Mouse (Mus musculus): Measurements from ENCODE around the gene Gm10720. TPM values are rescaled to one million over a fixed set of nuclear protein-coding genes. Genes with fewer than 3 reads are reported as not detected.
"Not testable (repeated sequence)": the region's sequence is repeated elsewhere in the genome, so short reads cannot be mapped to it uniquely, and the experiment has no call there.

The Gm10720 gene
- not detected in 2 replicates for polyA plus RNA-seq (2015; fragmentation: Nextera tagmentation; extraction: Ambion mirVana)

DNA sequence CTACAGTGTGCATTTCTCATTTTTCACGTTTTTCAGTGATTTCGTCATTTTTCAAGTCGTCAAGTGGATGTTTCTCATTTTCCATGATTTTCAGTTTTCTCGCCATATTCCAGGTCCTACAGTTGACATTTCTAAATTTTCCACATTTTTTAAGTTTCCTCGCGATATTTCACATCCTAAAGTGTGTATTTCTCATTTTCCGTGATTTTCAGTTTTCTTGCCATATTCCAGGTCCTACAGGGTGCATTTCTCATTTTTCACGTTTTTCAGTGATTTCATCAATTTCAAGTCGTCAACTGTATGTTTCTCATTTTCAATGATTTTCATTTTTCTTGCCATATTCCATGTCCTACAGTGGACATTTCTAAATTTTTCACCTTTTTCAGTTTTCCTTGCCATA lies at the start of gene Gm10720:
TSS of gene Gm10720 (plus strand) at position 301 of the 400 bp plus-strand sequence.
- H3K27me3 ChIP-seq; H3K4me1 ChIP-seq (replicated peaks); H3K9ac ChIP-seq (replicated peaks); H3K9me3 ChIP-seq; H3K27ac ChIP-seq; H3K4me2 ChIP-seq (replicated peaks); H3K36me3 ChIP-seq; H3K4me3 ChIP-seq (replicated peaks); ATAC-seq: not testable (repeated sequence)
- 75% methylated on average over 5 of the region's 9 CpGs for WGBS

DNA sequence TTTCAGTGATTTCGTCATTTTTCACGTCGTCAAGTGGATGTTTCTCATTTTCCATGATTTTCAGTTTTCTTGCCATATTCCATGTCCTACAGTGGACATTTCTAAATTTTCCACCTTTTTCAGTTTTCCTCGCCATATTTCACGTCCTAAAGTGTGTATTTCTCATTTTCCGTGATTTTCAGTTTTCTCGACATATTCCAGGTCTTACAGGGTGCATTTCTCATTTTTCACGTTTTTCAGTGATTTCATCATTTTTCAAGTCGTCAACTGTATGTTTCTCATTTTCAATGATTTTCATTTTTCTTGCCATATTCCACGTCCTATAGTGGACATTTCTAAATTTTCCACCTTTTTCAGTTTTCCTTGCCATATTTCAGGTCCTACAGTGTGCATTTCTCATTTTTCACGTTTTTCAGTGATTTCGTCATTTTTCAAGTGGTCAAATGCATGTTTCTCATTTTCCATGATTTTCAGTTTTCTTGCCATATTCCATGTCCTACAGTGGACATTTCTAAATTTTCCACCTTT lies 14.9 kb upstream of the Gm10720 start, which contains the start of gene Gm10722:
TSS of gene Gm10722 (plus strand) at position 478 of the 528 bp plus-strand sequence.
- H3K36me3 ChIP-seq; H3K4me2 ChIP-seq (replicated peaks); ATAC-seq; H3K4me3 ChIP-seq (replicated peaks); H3K4me1 ChIP-seq (replicated peaks); H3K9ac ChIP-seq (replicated peaks); H3K9me3 ChIP-seq; H3K27ac ChIP-seq; H3K27me3 ChIP-seq: not testable (repeated sequence)
- 75% methylated on average over 12 of the region's 12 CpGs for WGBS

DNA sequence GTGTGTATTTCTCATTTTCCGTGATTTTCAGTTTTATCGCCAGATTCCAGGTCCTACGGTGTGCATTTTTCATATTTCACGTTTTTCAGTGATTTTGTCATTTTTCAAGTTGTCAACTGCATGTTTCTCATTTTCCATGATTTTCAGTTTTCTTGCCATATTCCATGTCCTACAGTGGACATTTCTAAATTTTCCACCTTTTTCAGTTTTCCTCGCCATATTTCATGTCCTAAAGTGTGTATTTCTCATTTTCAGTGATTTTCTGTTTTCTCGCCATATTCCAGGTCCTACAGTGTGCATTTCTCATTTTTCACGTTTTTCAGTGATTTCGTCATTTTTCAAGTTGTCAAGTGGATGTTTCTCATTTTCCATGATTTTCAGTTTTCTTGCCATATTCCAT lies 14.4 kb upstream of the Gm10720 start:
- H3K9me3 ChIP-seq; H3K36me3 ChIP-seq; H3K27me3 ChIP-seq; H3K4me1 ChIP-seq (replicated peaks); ATAC-seq; H3K27ac ChIP-seq; H3K4me3 ChIP-seq (replicated peaks); H3K4me2 ChIP-seq (replicated peaks); H3K9ac ChIP-seq (replicated peaks): not testable (repeated sequence)
- WGBS = 65% methylated on average over 8 of the region's 8 CpGs

DNA sequence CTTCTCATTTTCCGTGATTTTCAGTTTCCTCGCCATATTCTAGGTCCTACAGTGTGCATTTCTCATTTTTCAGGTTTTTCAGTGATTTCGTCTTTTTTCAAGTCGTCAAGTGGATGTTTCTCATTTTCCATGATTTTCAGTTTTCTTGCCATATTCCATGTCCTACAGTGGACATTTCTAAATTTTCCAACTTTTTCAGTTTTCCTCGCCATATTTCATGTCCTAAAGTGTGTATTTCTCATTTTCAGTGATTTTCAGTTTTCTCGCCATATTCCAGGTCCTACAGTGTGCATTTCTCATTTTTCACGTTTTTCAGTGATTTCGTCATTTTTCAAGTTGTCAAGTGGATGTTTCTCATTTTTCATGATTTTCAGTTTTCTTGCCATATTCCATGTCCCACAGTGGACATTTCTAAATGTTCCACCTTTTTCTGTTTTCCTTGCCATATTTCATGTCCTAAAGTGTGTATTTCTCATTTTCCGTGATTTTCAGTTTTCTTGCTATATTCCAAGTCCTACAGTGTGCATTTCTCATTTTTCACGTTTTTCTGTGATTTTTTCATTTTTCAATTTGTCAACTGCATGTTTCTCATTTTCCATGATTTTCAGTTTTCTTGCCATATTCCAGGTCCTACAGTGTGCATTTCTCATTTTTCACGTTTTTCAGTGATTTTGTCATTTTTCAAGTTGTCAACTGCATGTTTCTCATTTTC lies 13.3 kb upstream of the Gm10720 start:
- not testable (repeated sequence) for H3K27me3 ChIP-seq; H3K4me3 ChIP-seq (replicated peaks); H3K9ac ChIP-seq (replicated peaks); H3K9me3 ChIP-seq; H3K4me2 ChIP-seq (replicated peaks); H3K4me1 ChIP-seq (replicated peaks); H3K27ac ChIP-seq; H3K36me3 ChIP-seq
- 70% methylated on average over 9 of the region's 11 CpGs for WGBS
- peak; percentile 90 for ATAC-seq

DNA sequence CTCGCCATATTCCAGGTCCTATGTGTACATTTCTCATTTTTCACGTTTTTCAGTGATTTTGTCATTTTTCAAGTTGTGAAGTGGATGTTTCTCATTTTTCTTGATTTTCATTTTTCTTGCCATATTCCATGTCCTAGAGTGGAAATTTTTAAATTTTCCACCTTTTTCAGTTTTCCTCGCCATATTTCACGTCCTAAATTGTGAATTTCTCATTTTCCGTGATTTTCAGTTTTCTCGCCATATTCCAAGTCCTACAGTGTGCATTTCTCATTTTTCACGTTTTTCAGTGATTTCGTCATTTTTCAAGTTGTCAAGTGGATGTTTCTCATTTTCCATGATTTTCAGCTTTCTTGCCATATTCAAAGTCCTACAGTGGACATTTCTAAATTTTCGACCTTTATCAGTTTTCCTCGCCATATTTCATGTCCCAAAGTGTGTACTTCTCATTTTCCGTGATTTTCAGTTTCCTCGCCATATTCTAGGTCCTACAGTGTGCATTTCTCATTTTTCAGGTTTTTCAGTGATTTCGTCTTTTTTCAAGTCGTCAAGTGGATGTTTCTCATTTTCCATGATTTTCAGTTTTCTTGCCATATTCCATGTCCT lies 12.6 kb upstream of the Gm10720 start, which contains the start of gene Gm11168:
TSS of gene Gm11168 (plus strand) at position 553 of the 603 bp plus-strand sequence.
- WGBS = 74% methylated on average over 6 of the region's 14 CpGs
- ATAC-seq = not testable (repeated sequence)

DNA sequence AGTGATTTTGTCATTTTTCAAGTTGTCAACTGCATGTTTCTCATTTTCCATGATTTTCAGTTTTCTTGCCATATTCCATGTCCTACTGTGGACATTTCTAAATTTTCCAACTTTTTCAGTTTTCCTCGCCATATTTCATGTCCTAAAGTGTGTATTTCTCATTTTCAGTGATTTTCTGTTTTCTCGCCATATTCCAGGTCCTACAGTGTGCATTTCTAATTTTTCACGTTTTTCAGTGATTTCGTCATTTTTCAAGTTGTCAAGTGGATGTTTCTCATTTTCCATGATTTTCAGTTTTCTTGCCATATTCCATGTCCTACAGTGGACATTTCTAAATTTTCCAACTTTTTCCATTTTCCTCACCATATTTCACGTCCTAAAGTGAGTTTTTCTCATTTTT lies 9.3 kb upstream of the Gm10720 start:
- H3K9ac ChIP-seq (replicated peaks); H3K9me3 ChIP-seq; H3K4me3 ChIP-seq (replicated peaks); H3K27ac ChIP-seq; H3K4me1 ChIP-seq (replicated peaks); H3K4me2 ChIP-seq (replicated peaks); ATAC-seq; H3K36me3 ChIP-seq; H3K27me3 ChIP-seq: not testable (repeated sequence)
- 85% methylated on average over 1 of the region's 5 CpGs for WGBS

More for the DNA sequence above, 12.6 kb upstream of the Gm10720 start, which contains the start of gene Gm11168:
- not testable (repeated sequence) for H3K4me1 ChIP-seq (replicated peaks); H3K27ac ChIP-seq; H3K4me2 ChIP-seq (replicated peaks); H3K9me3 ChIP-seq; H3K9ac ChIP-seq (replicated peaks); H3K4me3 ChIP-seq (replicated peaks); H3K36me3 ChIP-seq; H3K27me3 ChIP-seq

DNA sequence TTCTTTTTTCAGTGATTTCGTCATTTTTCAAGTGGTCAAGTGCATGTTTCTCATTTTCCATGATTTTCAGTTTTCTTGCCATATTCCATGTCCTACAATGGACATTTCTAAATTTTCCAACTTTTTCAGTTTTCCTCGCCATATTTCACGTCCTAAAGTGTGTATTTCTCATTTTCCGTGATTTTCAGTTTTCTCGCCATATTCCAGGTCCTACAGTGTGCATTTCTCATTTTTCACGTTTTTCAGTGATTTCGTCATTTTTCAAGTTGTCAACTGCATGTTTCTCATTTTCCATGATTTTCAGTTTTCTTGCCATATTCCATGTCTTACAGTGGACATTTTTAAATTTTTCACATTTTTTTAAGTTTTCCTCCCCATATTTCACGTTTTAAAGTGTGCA lies 8.8 kb upstream of the Gm10720 start:
- WGBS = 74% methylated on average over 8 of the region's 8 CpGs
- H3K9ac ChIP-seq (replicated peaks); H3K4me1 ChIP-seq (replicated peaks); H3K4me3 ChIP-seq (replicated peaks); H3K36me3 ChIP-seq; H3K27ac ChIP-seq; H3K4me2 ChIP-seq (replicated peaks); H3K27me3 ChIP-seq; H3K9me3 ChIP-seq: not testable (repeated sequence)
- peak; percentile 77 for ATAC-seq

DNA sequence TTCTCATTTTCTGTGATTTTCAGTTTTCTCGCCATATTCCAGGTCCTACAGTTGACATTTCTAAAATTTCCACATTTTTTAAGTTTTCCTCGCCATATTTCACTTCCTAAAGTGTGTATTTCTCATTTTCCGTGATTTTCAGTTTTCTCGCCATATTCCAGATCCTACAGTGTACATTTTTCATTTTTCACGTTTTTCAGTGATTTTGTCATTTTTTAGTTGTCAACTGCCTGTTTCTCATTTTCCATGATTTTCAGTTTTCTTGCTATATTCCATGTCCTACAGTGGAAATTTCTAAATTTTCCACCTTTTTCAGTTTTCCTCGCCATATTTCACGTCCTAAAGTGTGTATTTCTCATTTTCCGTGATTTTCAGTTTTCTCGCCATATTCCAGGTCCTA lies 8.2 kb upstream of the Gm10720 start:
- not testable (repeated sequence) for H3K9ac ChIP-seq (replicated peaks); H3K27me3 ChIP-seq; H3K4me2 ChIP-seq (replicated peaks); H3K27ac ChIP-seq; H3K36me3 ChIP-seq; H3K4me1 ChIP-seq (replicated peaks); H3K4me3 ChIP-seq (replicated peaks); H3K9me3 ChIP-seq
- peak; percentile 37 for ATAC-seq
- WGBS = 80% methylated on average over 8 of the region's 9 CpGs

DNA sequence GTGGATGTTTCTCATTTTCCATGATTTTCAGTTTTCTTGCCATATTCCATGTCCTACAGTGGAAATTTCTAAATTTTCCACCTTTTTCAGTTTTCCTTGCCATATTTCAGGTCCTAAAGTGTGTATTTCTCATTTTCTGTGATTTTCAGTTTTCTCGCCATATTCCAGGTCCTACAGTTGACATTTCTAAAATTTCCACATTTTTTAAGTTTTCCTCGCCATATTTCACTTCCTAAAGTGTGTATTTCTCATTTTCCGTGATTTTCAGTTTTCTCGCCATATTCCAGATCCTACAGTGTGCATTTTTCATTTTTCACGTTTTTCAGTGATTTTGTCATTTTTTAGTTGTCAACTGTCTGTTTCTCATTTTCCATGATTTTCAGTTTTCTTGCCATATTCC lies 6.1 kb upstream of the Gm10720 start:
- not testable (repeated sequence) for H3K9ac ChIP-seq (replicated peaks); H3K36me3 ChIP-seq; H3K9me3 ChIP-seq; H3K4me2 ChIP-seq (replicated peaks); H3K4me1 ChIP-seq (replicated peaks); H3K4me3 ChIP-seq (replicated peaks); H3K27me3 ChIP-seq; H3K27ac ChIP-seq
- ATAC-seq = peak; percentile 60
- WGBS = no CpG with 5 or more reads among the region's 5 CpGs

DNA sequence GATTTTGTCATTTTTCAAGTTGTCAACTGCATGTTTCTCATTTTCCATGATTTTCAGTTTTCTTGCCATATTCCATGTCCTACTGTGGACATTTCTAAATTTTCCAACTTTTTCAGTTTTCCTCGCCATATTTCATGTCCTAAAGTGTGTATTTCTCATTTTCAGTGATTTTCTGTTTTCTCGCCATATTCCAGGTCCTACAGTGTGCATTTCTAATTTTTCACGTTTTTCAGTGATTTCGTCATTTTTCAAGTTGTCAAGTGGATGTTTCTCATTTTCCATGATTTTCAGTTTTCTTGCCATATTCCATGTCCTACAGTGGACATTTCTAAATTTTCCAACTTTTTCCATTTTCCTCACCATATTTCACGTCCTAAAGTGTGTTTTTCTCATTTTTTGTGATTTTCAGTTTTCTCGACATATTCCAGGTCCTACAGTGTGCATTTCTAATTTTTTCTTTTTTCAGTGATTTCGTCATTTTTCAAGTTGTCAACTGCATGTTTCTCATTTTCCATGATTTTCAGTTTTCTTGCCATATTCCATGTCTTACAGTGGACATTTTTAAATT lies 3.3 kb upstream of the Gm10720 start:
- not testable (repeated sequence) for H3K27me3 ChIP-seq; H3K27ac ChIP-seq; H3K4me2 ChIP-seq (replicated peaks); H3K4me3 ChIP-seq (replicated peaks); H3K9me3 ChIP-seq; H3K36me3 ChIP-seq; ATAC-seq; H3K9ac ChIP-seq (replicated peaks); H3K4me1 ChIP-seq (replicated peaks)
- WGBS = 83% methylated on average over 3 of the region's 7 CpGs

DNA sequence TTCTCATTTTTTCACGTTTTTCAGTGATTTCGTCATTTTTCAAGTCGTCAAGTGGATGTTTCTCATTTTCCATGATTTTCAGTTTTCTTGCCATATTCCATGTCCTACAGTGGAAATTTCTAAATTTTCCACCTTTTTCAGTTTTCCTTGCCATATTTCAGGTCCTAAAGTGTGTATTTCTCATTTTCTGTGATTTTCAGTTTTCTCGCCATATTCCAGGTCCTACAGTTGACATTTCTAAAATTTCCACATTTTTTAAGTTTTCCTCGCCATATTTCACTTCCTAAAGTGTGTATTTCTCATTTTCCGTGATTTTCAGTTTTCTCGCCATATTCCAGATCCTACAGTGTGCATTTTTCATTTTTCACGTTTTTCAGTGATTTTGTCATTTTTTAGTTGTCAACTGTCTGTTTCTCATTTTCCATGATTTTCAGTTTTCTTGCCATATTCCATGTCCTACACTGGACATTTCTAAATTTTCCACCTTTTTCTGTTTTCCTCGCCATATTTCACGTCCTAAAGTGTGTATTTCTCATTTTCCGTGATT lies 2.6 kb upstream of the Gm10720 start, which contains the start of gene Gm10721:
TSS of gene Gm10721 (plus strand) at position 408 of the 547 bp plus-strand sequence.
- not testable (repeated sequence) for H3K4me1 ChIP-seq (replicated peaks); H3K27me3 ChIP-seq; H3K9ac ChIP-seq (replicated peaks); H3K36me3 ChIP-seq; H3K4me2 ChIP-seq (replicated peaks); H3K4me3 ChIP-seq (replicated peaks); H3K9me3 ChIP-seq; H3K27ac ChIP-seq
- WGBS = no CpG with 5 or more reads among the region's 11 CpGs
- peak; percentile 37; the same call in 1 of the 2 replicates for ATAC-seq

DNA sequence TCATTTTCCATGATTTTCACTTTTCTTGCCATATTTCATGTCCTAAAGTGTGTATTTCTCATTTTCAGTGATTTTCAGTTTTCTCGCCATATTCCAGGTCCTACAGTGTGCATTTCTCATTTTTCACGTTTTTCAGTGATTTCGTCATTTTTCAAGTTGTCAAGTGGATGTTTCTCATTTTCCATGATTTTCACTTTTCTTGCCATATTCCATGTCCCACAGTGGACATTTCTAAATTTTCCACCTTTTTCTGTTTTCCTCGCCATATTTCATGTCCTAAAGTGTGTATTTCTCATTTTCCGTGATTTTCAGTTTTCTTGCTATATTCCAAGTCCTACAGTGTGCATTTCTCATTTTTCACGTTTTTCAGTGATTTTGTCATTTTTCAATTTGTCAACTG lies 442 bp downstream of the Gm10720 start:
- not testable (repeated sequence) for H3K27me3 ChIP-seq; H3K27ac ChIP-seq; H3K36me3 ChIP-seq; H3K4me3 ChIP-seq (replicated peaks); H3K4me2 ChIP-seq (replicated peaks); ATAC-seq; H3K9me3 ChIP-seq; H3K9ac ChIP-seq (replicated peaks); H3K4me1 ChIP-seq (replicated peaks)
- 77% methylated on average over 6 of the region's 6 CpGs for WGBS

Measured in midbrain, embryonic 13.5 days (tissue).